Mouse (Mus musculus): ENCODE data around the gene Cfap69.

The Cfap69 gene

GRCm38 (mm10) chr5:5657932-5658331 is 6.1 kb downstream of the Cfap69 start:
- no peak for DNase-seq (ENCODE audit: low spot score)

DNA sequence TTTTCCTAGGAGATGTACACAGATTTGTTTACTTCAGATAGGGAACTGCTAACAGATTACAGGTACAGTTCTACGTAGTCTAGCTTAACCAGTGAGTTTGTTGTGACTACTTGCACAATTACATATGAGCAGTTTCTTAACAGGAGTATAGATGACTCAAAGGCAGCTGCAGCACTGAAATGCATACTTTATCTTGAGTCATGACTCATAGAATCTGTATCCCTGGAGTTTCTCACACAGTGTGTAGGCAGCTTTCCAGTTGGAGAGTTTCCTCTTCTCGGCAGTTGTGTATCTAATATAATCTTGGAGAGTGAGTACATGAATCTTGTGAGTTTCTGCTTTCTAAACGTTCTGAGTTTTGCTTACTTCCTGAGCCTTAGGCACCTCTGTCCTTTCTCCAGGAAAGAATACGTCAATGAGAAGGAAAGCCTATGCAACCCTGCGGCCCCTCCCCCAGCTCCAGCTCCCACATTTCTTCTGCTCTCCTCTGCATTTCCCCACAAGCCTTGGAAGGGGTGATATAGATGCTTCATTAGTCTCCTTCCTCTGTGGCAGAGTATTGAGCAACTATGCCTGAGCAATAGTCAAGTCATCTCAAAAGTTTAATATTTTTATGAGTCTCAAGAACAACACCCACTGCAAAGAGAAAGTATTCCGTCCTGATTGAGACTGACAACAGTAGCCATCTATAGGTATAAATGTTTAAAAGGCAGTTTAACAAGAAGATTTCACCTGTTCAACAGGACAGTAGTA is 15.0 kb downstream of the Cfap69 start:
- peak; percentile 63 for DNase-seq (ENCODE audit: low spot score)

DNA sequence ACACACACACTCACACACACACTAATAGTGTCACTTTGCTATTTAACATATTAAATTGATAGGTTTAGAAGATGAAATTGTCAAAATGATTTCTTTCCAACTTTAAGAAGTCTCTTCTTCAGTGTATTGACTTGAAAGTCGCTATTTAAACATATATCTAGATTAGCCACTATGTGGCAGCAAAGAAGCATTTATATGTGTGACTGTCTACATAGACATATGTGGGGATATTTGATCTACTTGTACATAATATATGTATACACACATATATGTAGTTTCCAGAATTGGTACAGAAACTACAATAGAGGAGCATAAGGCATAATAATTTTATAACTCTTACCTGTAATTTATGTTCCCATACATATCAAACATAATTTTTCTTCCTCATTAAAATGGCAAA is 17.9 kb downstream of the Cfap69 start:
- no peak for DNase-seq (ENCODE audit: low spot score)

GRCm38 (mm10) chr5:5638496-5638895 is 25.5 kb downstream of the Cfap69 start:
- DNase-seq (ENCODE audit: low spot score), result no peak

DNA sequence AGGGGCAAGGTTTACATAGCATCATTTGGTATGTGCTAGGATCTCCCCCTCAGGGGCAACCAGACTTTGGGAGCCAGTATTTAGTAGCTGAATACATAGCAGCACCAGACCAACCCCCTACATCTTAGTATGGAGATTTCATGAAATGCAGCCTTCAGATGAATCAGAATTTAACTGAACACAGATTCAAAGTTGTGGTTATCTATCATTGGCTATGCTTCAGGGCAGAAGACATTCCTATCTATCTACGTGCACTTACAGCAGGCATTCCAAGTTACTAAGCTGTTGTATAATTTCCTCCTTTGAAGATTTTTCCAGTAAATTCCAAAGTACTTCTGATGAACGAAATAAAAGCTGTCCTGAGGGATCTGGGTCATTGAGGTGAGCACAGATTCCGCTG is 38.5 kb downstream of the Cfap69 start:
- no peak for DNase-seq (ENCODE audit: low spot score)

GRCm38 (mm10) chr5:5618329-5618728 is 45.7 kb downstream of the Cfap69 start:
- DNase-seq (ENCODE audit: low spot score), result no peak

DNA sequence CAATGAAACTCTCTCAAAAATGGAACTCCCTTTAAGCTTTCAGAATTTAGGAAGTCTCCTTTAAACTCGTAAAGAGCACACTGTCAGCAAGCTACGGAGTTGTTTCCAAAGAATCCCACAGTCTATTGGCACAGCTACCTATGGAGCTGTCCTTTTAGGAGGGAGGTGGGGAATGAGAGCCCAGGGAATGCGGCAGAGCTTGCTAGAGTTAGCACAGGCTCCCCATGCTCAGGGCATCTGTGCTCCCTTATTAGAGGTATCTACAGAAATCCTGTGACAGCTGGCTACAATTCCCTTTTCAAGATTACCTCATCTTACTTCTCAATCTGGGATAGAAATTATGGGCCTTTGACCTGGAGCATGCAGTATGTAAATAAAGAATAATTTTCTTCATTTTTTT is 53.5 kb downstream of the Cfap69 start:
- no peak for DNase-seq (ENCODE audit: low spot score)

GRCm38 (mm10) chr5:5587686-5588085 is 76.4 kb downstream of the Cfap69 start:
- DNase-seq (ENCODE audit: low spot score), result no peak

DNA sequence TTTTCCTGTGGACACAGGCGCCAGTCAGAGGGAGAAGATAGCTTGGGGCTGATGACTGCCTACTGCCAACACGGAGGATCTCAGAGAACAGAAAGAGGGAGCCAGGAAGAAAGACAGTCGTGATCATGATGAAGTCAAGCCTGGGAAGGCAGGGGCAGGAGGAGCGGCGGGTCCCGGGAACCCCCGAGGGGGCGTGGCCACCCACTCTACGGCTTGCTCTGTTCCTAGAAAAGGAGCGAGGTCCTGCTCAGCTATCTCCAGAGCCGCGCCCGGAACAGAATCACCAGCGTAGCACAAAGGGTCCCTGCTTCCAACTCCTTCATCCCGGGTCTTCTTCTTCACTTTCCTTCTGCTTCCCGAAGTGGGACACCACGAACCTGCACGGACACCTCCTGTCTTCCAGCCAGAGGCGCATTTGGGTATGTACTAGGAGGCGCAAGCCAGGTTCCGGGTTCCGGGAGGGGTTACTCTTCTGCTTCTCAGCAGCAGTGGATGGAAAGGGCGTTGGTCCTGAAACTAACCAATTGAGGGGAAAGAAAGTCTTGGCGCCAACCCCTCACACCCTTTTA is 90.2 kb downstream of the Cfap69 start, which contains the start of gene Gm8773:
Gene Gm8773 (plus strand): TSS at position 51 of the 569 bp plus-strand sequence.
- DNase-seq (ENCODE audit: low spot score), result no peak

- DNase-seq (ENCODE audit: low spot score), result no peak
These were observed 101.6 kb downstream of the Cfap69 start for GRCm38 (mm10) chr5:5562435-5562834.

DNA sequence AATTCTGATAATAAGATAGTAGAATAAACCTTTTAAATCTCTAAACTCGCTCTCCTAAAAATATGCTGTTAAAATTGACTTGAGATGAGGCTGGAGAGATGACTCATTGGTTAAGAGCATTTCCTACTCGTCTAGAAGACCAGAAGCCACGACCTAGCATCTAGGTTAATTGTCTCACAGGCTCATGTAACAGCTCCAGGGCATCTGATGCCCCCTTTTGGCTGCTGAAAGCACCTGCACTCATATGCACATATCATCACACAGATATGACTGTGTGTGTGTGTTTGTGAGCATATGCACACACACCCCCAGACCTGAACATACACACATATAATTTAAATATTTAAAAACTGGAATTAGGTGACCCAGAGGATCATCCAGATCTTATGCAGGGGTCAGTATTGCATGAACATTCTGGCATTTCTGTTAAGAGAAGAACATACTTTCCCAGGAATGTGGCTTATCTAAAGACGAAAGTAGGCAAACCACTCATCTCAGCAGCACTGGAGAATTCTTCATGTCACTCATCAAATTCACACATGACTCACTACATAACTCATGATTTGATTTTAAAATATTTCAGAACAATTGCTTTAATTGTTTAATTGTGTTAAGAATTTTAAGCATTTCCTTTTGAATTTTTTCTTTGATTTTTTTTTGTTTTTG is 102.9 kb downstream of the Cfap69 start:
- no peak for DNase-seq (ENCODE audit: low spot score)

- no peak for DNase-seq (ENCODE audit: low spot score)
These were observed 104.2 kb downstream of the Cfap69 start for GRCm38 (mm10) chr5:5559798-5560197.

DNA sequence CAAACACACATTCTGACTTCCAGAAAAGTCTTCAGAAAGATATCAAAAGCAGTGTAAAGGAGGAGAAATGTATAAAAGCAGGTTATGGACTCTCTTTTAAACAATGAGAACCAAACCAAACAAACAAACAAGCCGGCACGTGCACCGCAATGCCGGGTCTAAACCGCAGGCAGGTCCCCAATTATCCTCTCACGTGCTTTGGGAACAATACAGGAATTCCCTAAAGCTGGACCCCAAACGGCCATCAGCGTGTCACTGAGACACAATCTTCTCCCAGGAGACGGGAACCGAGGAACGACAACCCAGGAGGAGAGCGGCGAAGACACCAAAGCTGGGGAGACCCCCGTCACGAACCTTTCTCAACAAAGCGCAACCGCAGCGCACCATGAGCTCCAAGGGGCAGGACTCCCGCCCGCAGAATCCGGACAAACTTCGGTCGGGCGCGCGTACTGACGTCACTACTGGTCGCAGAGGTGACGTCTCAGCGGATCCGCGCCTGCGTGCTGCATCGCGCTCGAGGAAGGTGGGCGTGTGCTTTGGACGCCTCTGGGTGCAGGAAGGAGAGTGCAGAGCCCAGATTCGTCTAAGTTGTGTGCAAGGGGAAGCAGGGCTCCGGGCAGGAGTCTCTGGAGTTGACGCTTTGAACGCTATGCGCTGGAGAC is 104.8 kb downstream of the Cfap69 start, which contains the start of gene Gtpbp10:
Gene Gtpbp10 (minus strand): TSS at position 460 of the 662 bp plus-strand sequence.
- DNase-seq (ENCODE audit: low spot score), result peak; percentile 79

DNA sequence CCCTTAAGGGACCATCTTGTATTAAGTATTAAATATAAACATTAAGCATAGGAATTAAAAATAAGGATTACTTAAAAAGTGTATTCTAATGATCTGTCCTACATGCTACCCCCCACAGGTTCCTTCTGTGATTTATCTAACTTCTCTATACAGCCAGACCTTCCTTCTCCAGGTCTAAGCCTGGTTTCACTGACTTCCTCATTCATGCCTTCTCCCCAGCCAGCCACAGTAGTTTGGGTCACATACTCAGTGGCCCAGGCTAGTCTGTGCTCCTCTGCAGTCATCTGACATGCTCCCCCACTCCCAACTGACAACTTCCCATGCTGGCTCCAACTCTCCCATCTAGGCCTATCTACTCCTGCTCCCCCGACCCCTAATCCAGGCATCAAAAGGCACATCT is 112.9 kb downstream of the Cfap69 start:
- no peak for DNase-seq (ENCODE audit: low spot score)

DNA sequence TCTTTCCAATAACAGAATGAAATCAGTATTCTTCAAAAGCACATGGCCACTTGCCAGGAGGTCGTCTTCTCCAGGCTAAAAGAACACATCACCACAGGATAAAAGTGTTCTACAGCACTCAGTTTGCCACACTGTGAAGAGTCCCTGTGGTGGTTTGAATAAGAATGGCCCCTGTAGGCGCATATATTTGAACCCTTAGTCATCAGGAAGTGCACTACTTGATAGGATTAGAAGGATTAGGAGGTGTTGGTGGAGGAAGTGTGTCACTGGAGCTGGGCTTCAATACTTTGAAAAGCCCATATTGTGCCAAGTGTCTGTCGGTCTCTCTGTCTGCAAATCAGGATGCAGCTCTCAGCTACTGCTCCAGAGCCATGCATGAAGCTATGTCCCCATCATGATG is 123.7 kb downstream of the Cfap69 start:
- no peak for DNase-seq (ENCODE audit: low spot score)

GRCm38 (mm10) chr5:5539771-5540170 is 124.3 kb downstream of the Cfap69 start:
- DNase-seq (ENCODE audit: low spot score), result no peak

DNA sequence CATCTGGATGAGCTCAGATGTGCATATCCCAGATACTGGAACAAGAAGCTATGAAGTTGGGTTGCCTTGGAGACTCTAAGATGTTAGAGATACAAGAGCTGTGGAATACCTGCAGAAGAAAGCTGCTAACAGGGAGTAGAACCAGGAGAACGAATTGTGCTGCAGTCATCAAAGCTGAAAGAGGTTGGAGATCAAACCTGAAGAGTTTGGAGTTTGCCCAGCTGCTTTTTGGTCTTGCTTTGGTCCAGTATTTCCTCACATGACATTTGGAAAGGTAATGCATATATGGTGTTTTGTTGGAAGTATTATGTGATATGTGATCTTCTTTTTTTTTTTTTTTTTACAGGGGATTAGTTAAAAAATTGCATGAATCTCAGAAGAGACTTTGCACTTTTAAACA is 127.9 kb downstream of the Cfap69 start:
- no peak for DNase-seq (ENCODE audit: low spot score)

DNA sequence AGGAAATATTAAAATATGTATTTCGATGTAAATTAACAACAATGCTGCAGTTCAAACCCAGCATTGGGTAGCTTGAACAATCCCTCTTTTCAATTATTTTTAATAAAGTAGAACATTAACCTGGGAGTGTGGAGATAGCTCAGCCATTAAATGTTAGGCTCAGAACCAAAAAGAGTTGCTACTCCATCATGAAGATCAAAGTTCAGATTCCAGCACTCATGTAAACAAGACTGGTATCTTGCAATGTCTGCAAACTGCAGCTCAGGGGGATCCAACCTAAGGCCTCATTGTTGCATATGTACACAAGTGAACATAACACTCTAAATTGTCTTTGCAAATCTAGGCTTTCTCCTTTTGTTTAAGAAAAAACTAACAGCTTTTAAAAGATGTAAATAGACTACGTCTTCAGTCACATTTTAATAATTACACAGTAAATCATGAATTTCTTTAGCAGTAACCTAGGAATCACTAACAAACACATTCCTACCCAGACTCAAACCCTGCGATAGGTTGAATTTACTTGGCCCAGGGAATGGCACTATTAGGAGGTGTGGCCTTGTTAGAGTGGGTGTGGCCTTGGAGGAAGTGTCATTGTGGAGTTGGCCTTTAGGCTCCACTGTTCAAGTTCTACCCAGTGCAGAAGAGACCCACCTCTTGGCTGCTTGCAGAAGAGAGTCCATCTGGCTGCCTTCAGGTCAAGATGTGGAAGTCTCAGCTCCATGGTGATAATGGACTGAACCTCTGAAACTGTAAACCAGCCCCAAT is 130.2 kb downstream of the Cfap69 start:
- no peak for DNase-seq (ENCODE audit: low spot score)

Data from left cerebral cortex, adult 11 months (tissue).